Mouse (Mus musculus) adrenal gland, postnatal 36 days (tissue): ENCODE results near the gene Golga3. TPM values are rescaled to one million over a fixed set of nuclear protein-coding genes. Genes with fewer than 3 reads are reported as not detected.

Experiments
- DNase-seq, 2 experiments: peaks; one replicate each; pipeline ENCODE4 v3.0.0; 2021; ENCODE audit warnings: mixed read lengths in 1 of 2
- total RNA-seq, 2 experiments: library from RNA; stranded (reverse); gene quantifications; 2 replicates each; pipeline ENCODE4 v1.2.3; 2021

Golga3 gene
- total RNA-seq, 2 experiments from 2014 or later = 42.5 to 43.2 TPM

DNA sequence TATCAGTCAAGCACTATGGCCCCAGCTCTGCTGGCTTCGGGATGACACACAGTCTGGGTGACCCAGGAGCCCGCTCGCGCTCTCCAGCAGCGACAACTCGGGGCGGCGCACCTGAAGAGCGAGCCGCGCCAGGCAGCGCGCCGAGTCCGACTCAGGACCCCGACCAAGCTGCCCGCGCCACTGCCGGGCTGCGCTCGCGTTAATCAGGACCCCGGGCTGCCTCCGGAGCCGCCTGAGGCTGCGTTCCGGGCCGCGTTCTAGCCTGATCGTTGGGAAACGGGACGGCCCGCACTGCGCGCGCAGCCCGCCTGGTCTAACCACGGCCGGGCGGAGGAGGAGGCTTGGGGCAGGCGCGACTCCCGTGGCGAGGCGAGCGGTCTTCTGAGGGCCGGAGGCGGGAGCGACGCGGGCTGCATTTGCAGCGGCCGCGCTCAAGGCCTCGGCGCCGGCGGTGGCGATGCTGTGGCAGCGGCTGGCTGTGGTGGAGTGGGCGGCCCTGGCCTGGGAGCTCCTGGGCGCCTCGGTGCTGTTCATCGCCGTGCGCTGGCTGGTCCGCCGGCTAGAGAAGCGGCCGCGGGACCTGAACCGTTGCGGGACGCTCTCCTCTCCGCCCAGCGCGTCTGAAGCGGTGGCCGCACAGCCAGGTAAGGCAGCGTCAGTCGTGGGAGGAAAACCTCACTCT, 54.4 kb downstream of the Golga3 start, which contains the start of gene Ankle2:
TSS of gene Ankle2 (plus strand) at position 225 of the 682 bp plus-strand sequence.
- DNase-seq = peak; percentile 94 to 95

- DNase-seq = peak in 1 of 2 experiments; percentile 13
Observed at GRCm38 (mm10) chr5:110231638-110232037, 55.1 kb downstream of the Golga3 start.

DNA sequence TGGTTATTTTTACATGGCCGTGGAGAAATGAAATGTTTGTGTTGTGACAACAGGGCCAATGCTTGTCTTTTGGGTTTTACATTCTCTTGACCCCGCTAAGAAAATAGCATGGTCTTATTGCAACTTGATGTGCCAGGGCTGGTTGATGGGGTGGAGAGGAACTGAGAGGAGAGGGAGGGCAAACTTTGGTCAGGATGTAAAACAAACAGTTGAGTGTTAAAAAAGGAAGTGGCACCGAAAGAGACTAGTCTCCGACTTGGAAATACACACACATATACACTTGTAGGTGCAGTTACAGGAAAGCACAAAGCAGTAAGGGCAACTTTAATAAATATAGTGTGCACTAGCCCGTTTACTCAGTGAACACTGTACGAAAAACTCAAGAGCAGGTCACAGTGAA, 55.8 kb downstream of the Golga3 start:
- no peak for DNase-seq

DNA sequence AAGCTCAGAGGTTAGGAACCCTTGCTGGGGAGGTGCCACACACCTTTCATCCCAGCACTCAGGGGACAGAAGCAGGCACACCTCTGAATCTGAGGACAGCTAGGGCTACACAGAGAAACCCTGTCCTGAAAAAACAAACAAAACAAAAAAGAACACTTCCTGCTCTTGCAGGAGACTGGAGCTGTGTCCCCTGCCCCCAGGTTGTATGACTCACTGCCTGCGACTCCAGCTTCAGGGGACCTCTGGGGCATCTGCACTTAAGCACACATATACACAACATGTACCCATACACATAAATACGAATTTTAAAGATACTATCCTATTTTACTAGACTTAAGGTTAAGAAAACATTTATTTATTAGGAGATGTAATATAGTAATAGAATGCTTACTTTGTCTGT, 67.6 kb downstream of the Golga3 start:
- DNase-seq = no peak

DNA sequence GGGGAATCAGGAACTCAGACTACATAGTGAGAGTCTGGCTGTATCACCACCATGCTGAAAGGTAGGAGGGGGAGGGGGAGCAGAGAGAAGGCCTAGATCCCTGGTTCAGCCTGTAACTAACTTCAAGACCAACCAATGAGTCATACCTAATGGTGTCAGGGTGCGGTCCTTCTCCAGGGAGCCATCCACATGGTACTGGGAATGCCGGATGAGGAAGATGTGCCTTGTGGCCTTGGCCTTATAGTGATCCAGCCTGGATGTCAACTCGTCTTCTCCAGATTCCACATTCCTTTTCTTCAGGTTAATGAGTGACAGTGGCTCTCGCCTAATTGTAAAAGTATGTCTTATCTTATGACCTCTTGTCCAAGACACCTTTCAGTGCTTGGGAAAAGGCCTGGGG, 90.4 kb downstream of the Golga3 start:
- DNase-seq = no peak

DNA sequence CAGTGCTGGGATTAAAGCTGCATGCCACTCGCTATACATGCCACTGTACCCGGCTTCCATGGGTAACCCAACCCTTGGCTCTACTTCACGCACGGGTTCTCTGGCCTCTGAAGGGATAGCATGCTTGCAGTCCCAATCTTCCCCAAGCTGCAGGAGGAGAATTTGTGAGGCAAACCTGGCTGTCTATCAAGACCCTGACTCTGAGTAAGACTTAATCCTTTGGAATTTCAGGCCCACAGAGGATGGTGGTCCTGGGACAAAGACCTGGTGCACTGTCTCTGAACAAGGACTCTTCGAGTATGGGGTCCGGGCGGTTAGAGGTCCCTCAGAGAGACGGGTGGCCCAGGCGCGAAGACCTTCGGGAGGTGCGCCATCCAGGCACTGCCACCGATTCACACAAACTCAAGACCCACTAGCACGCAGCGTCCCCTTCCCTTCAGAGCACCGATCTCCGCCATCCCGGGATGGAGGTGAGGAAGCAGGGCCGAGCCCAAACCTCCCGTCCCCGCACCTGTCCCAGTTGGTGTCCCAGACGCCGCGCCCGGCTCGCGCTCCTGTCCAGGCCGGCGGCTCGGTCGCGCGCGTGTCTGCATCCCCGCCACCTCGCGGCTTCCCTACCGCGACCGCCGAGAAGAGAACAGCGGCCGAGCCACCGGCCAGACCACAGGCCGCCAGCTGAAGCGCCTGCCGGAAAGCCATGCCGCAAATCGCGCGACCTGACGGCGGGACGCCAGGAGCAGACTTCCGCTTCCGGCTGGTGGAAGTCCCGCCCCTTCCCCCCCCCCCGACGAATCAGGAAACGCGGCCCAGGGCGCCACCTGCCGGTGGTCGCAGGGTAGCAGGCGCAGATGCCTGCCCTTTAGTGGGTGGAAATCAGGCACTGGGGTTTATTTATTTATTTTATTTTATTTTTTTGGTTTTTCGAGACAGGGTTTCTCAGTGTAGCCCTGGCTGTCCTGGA, 92.9 kb downstream of the Golga3 start, which contains the start of gene Pgam5:
TSS of gene Pgam5 (minus strand) at position 773 of the 961 bp plus-strand sequence.
- peak; percentile 92 to 96 for DNase-seq

DNA sequence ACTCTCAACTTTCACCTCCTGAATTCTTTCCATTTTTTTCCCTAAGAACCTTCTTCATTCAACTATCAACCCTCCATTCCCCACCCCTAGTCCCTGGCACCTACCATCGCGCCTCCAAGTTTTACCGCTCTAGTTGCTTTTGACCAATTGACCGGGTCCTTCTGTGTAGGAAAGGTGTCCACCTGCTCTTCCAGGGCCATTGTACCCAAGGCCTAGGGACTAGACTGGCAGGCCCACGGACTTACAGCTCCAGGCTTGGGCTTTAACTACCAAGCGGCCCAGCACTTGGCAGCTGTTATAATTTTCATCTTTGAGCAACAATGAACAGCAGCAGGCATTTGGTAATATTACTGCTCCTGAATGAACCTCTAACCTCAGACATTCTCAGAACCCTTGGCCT, 93.7 kb downstream of the Golga3 start:
- no peak for DNase-seq

DNA sequence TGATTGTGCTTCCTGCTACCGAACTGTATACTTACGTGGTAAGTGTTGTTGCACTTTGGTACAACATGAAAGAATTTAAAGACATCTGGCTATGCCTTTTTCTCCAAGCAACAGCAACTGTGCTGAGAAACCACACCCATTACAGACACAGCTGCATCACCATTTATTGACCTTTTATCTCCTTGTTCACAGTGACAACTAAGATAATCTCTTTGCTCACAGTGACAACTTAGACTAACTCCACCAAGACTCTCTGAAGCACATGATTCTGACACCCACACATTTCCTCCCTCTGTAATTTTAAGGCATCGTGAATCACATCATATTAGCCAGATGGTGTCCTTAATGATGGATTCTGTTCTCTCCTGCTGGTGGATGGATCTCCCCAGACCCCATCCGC, 97.6 kb downstream of the Golga3 start:
- no peak for DNase-seq

DNA sequence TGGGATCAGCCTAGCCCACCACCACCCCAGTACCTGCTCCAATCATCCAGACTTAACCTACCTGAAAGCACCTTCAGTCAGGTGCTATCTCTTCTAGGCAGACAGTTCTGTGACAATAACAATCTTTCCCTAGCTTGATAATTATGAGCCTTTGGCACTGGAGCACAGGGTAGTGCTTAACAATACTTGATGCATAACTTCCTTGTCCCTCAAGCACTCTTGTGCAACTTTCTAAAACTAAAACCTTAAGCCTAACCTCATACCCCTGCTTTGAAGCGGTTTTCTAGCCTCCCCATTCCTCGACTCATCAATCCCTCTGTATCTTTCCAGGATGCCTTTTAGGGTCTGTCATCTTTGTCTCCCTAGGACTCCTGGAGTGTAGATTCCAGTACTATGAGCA, 98.3 kb downstream of the Golga3 start:
- no peak for DNase-seq

Other genes starting within 250 kb of the Golga3 start
- gene Zfp932, start 180.2 kb upstream of the Golga3 start, total RNA-seq = 10 to 100 TPM; 19.1 to 20.2 TPM
- gene Gm17655, start 104.2 kb upstream of the Golga3 start, total RNA-seq = 1 to 10 TPM; 4.7 to 5.9 TPM
- under 1 TPM; 0.10 to 0.49 TPM for gene Gm35315, start 82.3 kb upstream of the Golga3 start, total RNA-seq
- under 1 TPM in 1 of 2 experiments, not detected in 1; 0.10 TPM for gene Plcxd1, start 76.7 kb upstream of the Golga3 start, total RNA-seq
- 10 to 100 TPM; 50.6 to 71.9 TPM for gene Gtpbp6, start 68.5 kb upstream of the Golga3 start, total RNA-seq
- 1 to 10 TPM; 6.5 to 6.9 TPM for gene Zfp605, start 66.6 kb upstream of the Golga3 start, total RNA-seq
- gene Chfr, start 40.9 kb upstream of the Golga3 start, total RNA-seq = 10 to 100 TPM; 29.7 to 31.9 TPM
- 10 to 100 TPM; 43.7 to 44.9 TPM for gene Ankle2, start 54.3 kb downstream of the Golga3 start, total RNA-seq
- 10 to 100 TPM; 45.8 to 57.6 TPM for gene Pgam5, start 93.2 kb downstream of the Golga3 start, total RNA-seq
- 10 to 100 TPM; 10.6 to 12.0 TPM for gene Pxmp2, start 109.5 kb downstream of the Golga3 start, total RNA-seq
- gene Pole, start 109.6 kb downstream of the Golga3 start, total RNA-seq = 1 to 10 TPM; 3.1 to 3.2 TPM
- under 1 TPM; 0.17 to 0.30 TPM for gene P2rx2, start 166.5 kb downstream of the Golga3 start, total RNA-seq
- not detected for gene Lrcol1, start 168.0 kb downstream of the Golga3 start, total RNA-seq